Mouse (Mus musculus): ENCODE measurements around the gene Naa10. TPM values are rescaled to one million over a fixed set of nuclear protein-coding genes. Genes with fewer than 3 reads are reported as not detected.

Gene Naa10
- polyA plus RNA-seq (2021; fragmentation: Nextera tagmentation): 98.4 and 109 TPM in 2 replicates
- long read RNA-seq, experiment 1, transcript Naa10-204 (8 exons, 1,031 nt): major isoform, 49 of 112 reads
- long read RNA-seq, experiment 1, transcript Naa10-203 (8 exons, 979 nt): minor isoform, 11 of 112 reads
- long read RNA-seq, experiment 1, transcript Naa10-201 (8 exons, 962 nt): minor isoform, 36 of 112 reads
- long read RNA-seq, experiment 1, partial matches to known transcripts: 4 of 112 reads
- long read RNA-seq, experiment 1, other reads (novel, unspliced or antisense): 8 of 112 reads
- long read RNA-seq, experiment 2, transcript Naa10-201 (8 exons, 962 nt): minor isoform, 7 of 48 reads
- long read RNA-seq, experiment 2, transcript Naa10-204 (8 exons, 1,031 nt): major isoform, 20 of 48 reads
- long read RNA-seq, experiment 2, transcript Naa10-203 (8 exons, 979 nt): minor isoform, 6 of 48 reads
- long read RNA-seq, experiment 2, partial matches to known transcripts: 2 of 48 reads
- long read RNA-seq, experiment 2, other reads (novel, unspliced or antisense): 8 of 48 reads

GRCm38 (mm10) chrX:73921823-73922549 lies at the start of gene Naa10, which contains the start of gene Arhgap4:
TSS of gene Naa10 (minus strand) at chrX:73921944.
TSS of gene Arhgap4 (minus strand) at chrX:73921870.

GRCm38 (mm10) chrX:73966248-73967176 lies 44.8 kb upstream of the Naa10 start, which contains the start of gene Hcfc1:
TSS of gene Hcfc1 (minus strand) at chrX:73966357.

DNA sequence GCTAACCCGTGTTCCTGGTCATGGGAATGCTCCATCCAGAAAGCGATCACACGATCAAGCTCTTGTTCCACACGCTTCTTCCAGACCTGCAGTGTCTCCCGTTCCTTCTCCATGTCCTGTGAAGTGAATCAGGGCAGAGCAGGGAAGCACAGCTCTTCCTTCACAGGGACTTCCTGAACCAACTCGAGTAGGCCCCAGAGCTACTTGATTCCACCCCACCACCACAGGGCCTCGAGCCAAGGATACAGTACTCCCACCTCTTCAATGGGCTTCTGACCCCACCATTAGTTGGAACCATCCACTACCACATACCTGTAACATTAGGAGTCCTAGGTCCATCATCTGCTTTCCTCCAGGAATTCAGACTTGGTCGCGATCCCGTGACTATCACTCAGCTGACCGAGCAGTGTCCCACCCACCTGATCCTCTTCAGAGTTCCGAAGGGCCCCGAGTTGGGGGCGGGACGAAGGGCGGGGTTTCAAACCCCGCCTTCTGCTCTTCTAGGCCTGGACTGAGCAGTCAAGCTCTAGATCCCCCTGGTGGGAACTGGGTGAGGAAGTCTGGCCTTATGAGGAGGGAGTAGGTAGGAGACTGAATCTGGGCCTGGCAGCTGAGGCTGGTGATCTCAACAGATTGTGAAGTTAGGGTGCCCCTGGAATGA lies 8.8 kb upstream of the Naa10 start, which contains the start of gene Renbp:
Renbp (minus strand) TSS at position 449 of the 661 bp plus-strand sequence.

DNA sequence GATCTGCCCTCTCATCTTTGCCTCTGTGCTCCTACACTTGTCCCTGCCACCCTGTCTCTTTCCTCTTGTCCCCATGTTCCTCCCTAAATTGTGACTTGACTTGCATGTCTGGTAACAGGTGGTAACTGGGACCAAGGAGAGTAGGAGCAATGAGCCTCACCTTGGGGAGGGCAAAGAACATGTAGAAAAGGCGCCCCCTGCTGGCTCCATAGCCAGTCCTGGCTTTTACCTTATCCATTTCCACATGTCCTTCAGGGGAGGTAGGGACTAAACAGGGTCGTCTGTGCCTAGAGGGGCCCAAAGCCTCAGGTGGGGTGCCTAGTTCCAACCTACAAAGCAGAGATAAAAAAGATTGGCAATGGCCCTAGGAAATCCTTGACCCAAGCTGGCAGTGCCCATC lies 26.0 kb downstream of the Naa10 start, which contains the start of gene L1cam:
L1cam (minus strand) TSS at position 387 of the 400 bp plus-strand sequence.

DNA sequence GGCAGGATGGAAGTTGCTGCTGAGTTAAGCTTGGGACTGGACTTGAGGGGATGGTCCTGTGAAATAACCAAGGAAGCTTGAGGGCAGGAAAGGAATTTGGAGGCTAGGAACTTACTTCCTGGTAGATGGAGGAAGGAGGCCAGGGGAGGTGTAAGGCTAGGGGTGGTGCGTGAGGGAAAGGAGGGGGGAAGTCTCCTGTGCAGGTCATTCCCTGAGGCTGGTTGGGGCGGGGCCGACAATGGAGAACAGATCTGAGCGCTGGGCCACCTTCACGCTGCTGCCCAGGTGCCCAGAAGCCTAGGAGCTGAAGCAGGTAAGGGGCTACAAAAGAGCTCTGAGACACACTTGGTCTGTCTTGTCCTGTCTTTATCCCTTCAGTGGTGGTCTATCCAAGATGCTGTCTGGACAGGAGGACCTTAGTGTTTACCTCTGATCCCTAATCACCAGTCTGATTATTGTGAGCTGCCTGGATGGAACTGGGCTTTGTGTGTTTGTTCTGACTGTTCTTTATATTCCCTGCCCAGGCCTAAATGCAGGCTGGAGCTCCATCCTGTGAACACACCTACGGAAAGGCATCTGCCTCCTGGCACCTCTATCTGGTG lies 30.1 kb downstream of the Naa10 start, which contains the start of gene Avpr2:
Avpr2 (plus strand) TSS at position 552 of the 602 bp plus-strand sequence.

Other genes with a start within 250 kb of the Naa10 start
- gene Slc6a8, start 248.8 kb downstream of the Naa10 start, polyA plus RNA-seq (2021; fragmentation: Nextera tagmentation): 6.8 and 7.5 TPM in 2 replicates
- 155 and 159 TPM in 2 replicates for gene Bcap31, start 205.8 kb downstream of the Naa10 start, polyA plus RNA-seq (2021; fragmentation: Nextera tagmentation)
- 2.6 and 2.7 TPM in 2 replicates for gene Abcd1, start 205.3 kb downstream of the Naa10 start, polyA plus RNA-seq (2021; fragmentation: Nextera tagmentation)
- gene Plxnb3, start 164.9 kb downstream of the Naa10 start, polyA plus RNA-seq (2021; fragmentation: Nextera tagmentation): 2.7 and 3.8 TPM in 2 replicates
- 0.50 and 0.78 TPM in 2 replicates for gene Srpk3, start 147.5 kb downstream of the Naa10 start, polyA plus RNA-seq (2021; fragmentation: Nextera tagmentation)
- gene Idh3g, start 135.0 kb downstream of the Naa10 start, polyA plus RNA-seq (2021; fragmentation: Nextera tagmentation): 198 and 218 TPM in 2 replicates
- gene Ssr4, start 134.9 kb downstream of the Naa10 start, polyA plus RNA-seq (2021; fragmentation: Nextera tagmentation): 174 and 181 TPM in 2 replicates
- gene Pdzd4, start 97.0 kb downstream of the Naa10 start, polyA plus RNA-seq (2021; fragmentation: Nextera tagmentation): 1.0 and 1.7 TPM in 2 replicates
- gene Avpr2, start 29.8 kb downstream of the Naa10 start, polyA plus RNA-seq (2021; fragmentation: Nextera tagmentation): not detected in 2 replicates
- 27.9 and 34.5 TPM in 2 replicates for gene L1cam, start 25.8 kb downstream of the Naa10 start, polyA plus RNA-seq (2021; fragmentation: Nextera tagmentation)
- 0.51 and 0.67 TPM in 2 replicates for gene Arhgap4, start 74 bp downstream of the Naa10 start, polyA plus RNA-seq (2021; fragmentation: Nextera tagmentation)
- gene Renbp, start 8.9 kb upstream of the Naa10 start, polyA plus RNA-seq (2021; fragmentation: Nextera tagmentation): 9.4 and 10.0 TPM in 2 replicates
- 20.0 and 21.0 TPM in 2 replicates for gene Hcfc1, start 44.4 kb upstream of the Naa10 start, polyA plus RNA-seq (2021; fragmentation: Nextera tagmentation)
- 4.4 and 5.3 TPM in 2 replicates for gene Irak1, start 102.0 kb upstream of the Naa10 start, polyA plus RNA-seq (2021; fragmentation: Nextera tagmentation)
- 0.41 and 0.55 TPM in 2 replicates for gene Opn1mw, start 205.5 kb upstream of the Naa10 start, polyA plus RNA-seq (2021; fragmentation: Nextera tagmentation)
- gene Mecp2, start 213.4 kb upstream of the Naa10 start, polyA plus RNA-seq (2021; fragmentation: Nextera tagmentation): 6.5 and 6.8 TPM in 2 replicates
- gene Tex28, start 245.9 kb upstream of the Naa10 start, polyA plus RNA-seq (2021; fragmentation: Nextera tagmentation): not detected in 2 replicates